Mouse (Mus musculus): ENCODE results near the gene Mgat3. TPM values are rescaled to one million over a fixed set of nuclear protein-coding genes. Genes with fewer than 3 reads are reported as not detected.

The Mgat3 gene
- 6.3 and 8.6 TPM in 2 replicates for polyA plus RNA-seq (2016; fragmentation: Nextera tagmentation; extraction: Ambion mirVana)

GRCm38 (mm10) chr15:80173001-80173771, at the start of gene Mgat3:
Gene Mgat3, plus strand, starts transcription at chr15:80173721.
- Histone ChIP-seq H3K27ac (peak within 1 kb of the TSS; percentile 98), H3K9me3 (no peaks in the 10 kb centered on the region), H3K4me1 (replicated peaks) (peaks cover 62% of the 10 kb centered on the region), H3K36me3 (no peaks in the 10 kb centered on the region), H3K4me3 (peak within 1 kb of the TSS; percentile 97), H3K27me3 (ENCODE audit: insufficient read depth, poor library complexity, severe bottlenecking) (peaks cover 14% of the 10 kb centered on the region)
- WGBS: 3% methylated on average over 81 of the region's 85 CpGs
- peak; percentile 71 for DNase-seq (ENCODE audit: low spot score)

- DNase-seq (ENCODE audit: low spot score): no peak
- H3K36me3 ChIP-seq: no peaks in the 10 kb centered on the region
- H3K9me3 ChIP-seq: no peaks in the 10 kb centered on the region
- H3K4me1 ChIP-seq (replicated peaks): peaks cover 4% of the 10 kb centered on the region; the same call in 1 of the 2 replicates
- no peak overlapping the region for H3K4me3 ChIP-seq
- WGBS: 83% methylated on average over 4 of the region's 4 CpGs
- no peaks in the 10 kb centered on the region for H3K27me3 ChIP-seq (ENCODE audit: insufficient read depth, poor library complexity, severe bottlenecking)
- H3K27ac ChIP-seq: no peak overlapping the region
Observed at GRCm38 (mm10) chr15:80124651-80125050, 48.9 kb upstream of the Mgat3 start.

GRCm38 (mm10) chr15:80127191-80127590, 46.3 kb upstream of the Mgat3 start:
- no peaks in the 10 kb centered on the region for H3K36me3 ChIP-seq
- no peaks in the 10 kb centered on the region for H3K27me3 ChIP-seq (ENCODE audit: insufficient read depth, poor library complexity, severe bottlenecking)
- 72% methylated on average over 1 of the region's 1 CpGs for WGBS

GRCm38 (mm10) chr15:80129982-80130381, 43.5 kb upstream of the Mgat3 start:
- H3K27me3 ChIP-seq (ENCODE audit: insufficient read depth, poor library complexity, severe bottlenecking): no peaks in the 10 kb centered on the region
- no peak for DNase-seq (ENCODE audit: low spot score)
- 91% methylated on average over 6 of the region's 6 CpGs for WGBS
- peaks cover 25% of the 10 kb centered on the region for H3K4me1 ChIP-seq (replicated peaks)
- no peak overlapping the region for H3K27ac ChIP-seq
- H3K9me3 ChIP-seq: no peaks in the 10 kb centered on the region
- H3K4me3 ChIP-seq: no peak overlapping the region
- no peaks in the 10 kb centered on the region for H3K36me3 ChIP-seq

More at GRCm38 (mm10) chr15:80127191-80127590, 46.3 kb upstream of the Mgat3 start:
- H3K9me3 ChIP-seq: no peaks in the 10 kb centered on the region
- DNase-seq (ENCODE audit: low spot score): no peak
- no peak overlapping the region for H3K4me3 ChIP-seq
- H3K27ac ChIP-seq: no peak overlapping the region
- H3K4me1 ChIP-seq (replicated peaks): peaks cover 4% of the 10 kb centered on the region; the same call in 1 of the 2 replicates

- H3K9me3 ChIP-seq: no peaks in the 10 kb centered on the region
- WGBS: 86% methylated on average over 5 of the region's 5 CpGs
- no peaks in the 10 kb centered on the region for H3K36me3 ChIP-seq
- H3K4me3 ChIP-seq: no peak overlapping the region
- peaks cover 29% of the 10 kb centered on the region for H3K4me1 ChIP-seq (replicated peaks)
- no peaks in the 10 kb centered on the region for H3K27me3 ChIP-seq (ENCODE audit: insufficient read depth, poor library complexity, severe bottlenecking)
- no peak overlapping the region for H3K27ac ChIP-seq
- DNase-seq (ENCODE audit: low spot score): no peak
Observed at GRCm38 (mm10) chr15:80130689-80131088, 42.8 kb upstream of the Mgat3 start.

GRCm38 (mm10) chr15:80131421-80131820, 42.1 kb upstream of the Mgat3 start:
- H3K27me3 ChIP-seq (ENCODE audit: insufficient read depth, poor library complexity, severe bottlenecking): peaks cover under 1% of the 10 kb centered on the region; the same call in 1 of the 2 replicates
- H3K36me3 ChIP-seq: peaks cover 6% of the 10 kb centered on the region; the same call in 1 of the 2 replicates
- peaks cover 31% of the 10 kb centered on the region for H3K4me1 ChIP-seq (replicated peaks)
- H3K27ac ChIP-seq: no peak overlapping the region
- 70% methylated on average over 6 of the region's 6 CpGs for WGBS
- no peak for DNase-seq (ENCODE audit: low spot score)
- no peak overlapping the region for H3K4me3 ChIP-seq
- no peaks in the 10 kb centered on the region for H3K9me3 ChIP-seq

GRCm38 (mm10) chr15:80132452-80132851, 41.1 kb upstream of the Mgat3 start:
- no peak for DNase-seq (ENCODE audit: low spot score)
- 80% methylated on average over 9 of the region's 9 CpGs for WGBS
- H3K27ac ChIP-seq: peak overlapping the region; percentile 99
- H3K4me3 ChIP-seq: peak overlapping the region; percentile 79
- H3K4me1 ChIP-seq (replicated peaks): peaks cover 38% of the 10 kb centered on the region
- peaks cover 3% of the 10 kb centered on the region; the same call in 1 of the 2 replicates for H3K27me3 ChIP-seq (ENCODE audit: insufficient read depth, poor library complexity, severe bottlenecking)
- H3K36me3 ChIP-seq: peaks cover 16% of the 10 kb centered on the region
- no peaks in the 10 kb centered on the region for H3K9me3 ChIP-seq

- Histone ChIP-seq H3K36me3 (peaks cover 16% of the 10 kb centered on the region), H3K4me1 (replicated peaks) (peaks cover 44% of the 10 kb centered on the region), H3K4me3 (peak within 1 kb of the TSS; percentile 79), H3K9me3 (no peaks in the 10 kb centered on the region), H3K27me3 (ENCODE audit: insufficient read depth, poor library complexity, severe bottlenecking) (peaks cover 3% of the 10 kb centered on the region; the same call in 1 of the 2 replicates), H3K27ac (peak within 1 kb of the TSS; percentile 99)
- WGBS: under 1% methylated on average over 59 of the region's 59 CpGs
- DNase-seq (ENCODE audit: low spot score): peak; percentile 94
Observed at GRCm38 (mm10) chr15:80132993-80133586, 40.4 kb upstream of the Mgat3 start, which contains the start of gene Tab1. Gene Tab1, plus strand, starts transcription at chr15:80133127.

GRCm38 (mm10) chr15:80133682-80134449, 39.7 kb upstream of the Mgat3 start:
- DNase-seq (ENCODE audit: low spot score): peak; percentile 60
- Histone ChIP-seq H3K4me1 (replicated peaks) (peaks cover 51% of the 10 kb centered on the region), H3K4me3 (peak overlapping the region; percentile 79), H3K9me3 (no peaks in the 10 kb centered on the region), H3K27me3 (ENCODE audit: insufficient read depth, poor library complexity, severe bottlenecking) (peaks cover 3% of the 10 kb centered on the region; the same call in 1 of the 2 replicates), H3K27ac (peak overlapping the region; percentile 99), H3K36me3 (peaks cover 21% of the 10 kb centered on the region)
- 14% methylated on average over 14 of the region's 14 CpGs for WGBS

- 54% methylated on average over 9 of the region's 9 CpGs for WGBS
Observed at GRCm38 (mm10) chr15:80134450-80134847, 39.1 kb upstream of the Mgat3 start.

GRCm38 (mm10) chr15:80135499-80135898, 38.0 kb upstream of the Mgat3 start:
- DNase-seq (ENCODE audit: low spot score): no peak
- H3K9me3 ChIP-seq: no peaks in the 10 kb centered on the region

More at GRCm38 (mm10) chr15:80134450-80134847, 39.1 kb upstream of the Mgat3 start:
- peak; percentile 46 for DNase-seq (ENCODE audit: low spot score)
- Histone ChIP-seq H3K36me3 (peaks cover 26% of the 10 kb centered on the region), H3K27ac (peak overlapping the region; percentile 99), H3K4me3 (peak overlapping the region; percentile 79), H3K27me3 (ENCODE audit: insufficient read depth, poor library complexity, severe bottlenecking) (peaks cover 3% of the 10 kb centered on the region; the same call in 1 of the 2 replicates), H3K9me3 (no peaks in the 10 kb centered on the region), H3K4me1 (replicated peaks) (peaks cover 51% of the 10 kb centered on the region)

GRCm38 (mm10) chr15:80136645-80137044, 36.9 kb upstream of the Mgat3 start:
- H3K36me3 ChIP-seq: peaks cover 48% of the 10 kb centered on the region
- H3K4me3 ChIP-seq: no peak overlapping the region
- H3K27ac ChIP-seq: no peak overlapping the region
- H3K27me3 ChIP-seq (ENCODE audit: insufficient read depth, poor library complexity, severe bottlenecking): peaks cover 3% of the 10 kb centered on the region; the same call in 1 of the 2 replicates
- peaks cover 51% of the 10 kb centered on the region for H3K4me1 ChIP-seq (replicated peaks)
- H3K9me3 ChIP-seq: no peaks in the 10 kb centered on the region
- no peak for DNase-seq (ENCODE audit: low spot score)
- 93% methylated on average over 3 of the region's 3 CpGs for WGBS

More at GRCm38 (mm10) chr15:80135499-80135898, 38.0 kb upstream of the Mgat3 start:
- Histone ChIP-seq H3K27me3 (ENCODE audit: insufficient read depth, poor library complexity, severe bottlenecking) (peaks cover 3% of the 10 kb centered on the region; the same call in 1 of the 2 replicates), H3K4me1 (replicated peaks) (peaks cover 51% of the 10 kb centered on the region), H3K27ac (no peak overlapping the region), H3K4me3 (no peak overlapping the region), H3K36me3 (peaks cover 37% of the 10 kb centered on the region)
- 95% methylated on average over 2 of the region's 2 CpGs for whole genome bisulfite sequencing
